Mouse (Mus musculus) cerebellum, postnatal 36 days (tissue): ENCODE data around the gene Micall1.

Experiments
- DNase-seq, 2 experiments: peaks; one replicate each; pipeline ENCODE4 v3.0.0; 2021 to 2022; ENCODE audit warnings: mixed read lengths in 2 of 2

Gene Micall1

DNA sequence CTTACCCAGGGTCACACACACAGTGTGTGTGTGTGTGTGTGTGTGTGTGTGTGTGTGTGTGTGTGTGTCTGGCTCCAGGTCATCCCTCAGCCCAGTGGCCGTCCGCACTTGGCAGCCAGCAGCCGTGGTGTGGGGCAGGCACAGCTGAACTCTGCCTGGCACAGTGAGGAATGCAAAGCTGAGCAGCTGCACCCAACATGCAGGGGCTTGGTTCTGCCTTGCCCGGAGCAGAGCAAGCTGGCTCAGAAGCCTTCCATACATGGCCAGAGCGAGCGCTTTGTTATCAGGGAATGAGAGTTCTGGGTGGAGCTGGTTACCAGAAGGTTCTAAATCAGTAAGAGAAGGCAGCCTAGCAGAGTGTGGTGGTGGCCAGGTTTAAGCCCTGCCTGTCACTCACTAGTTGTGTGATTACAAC, 11.1 kb upstream of the Micall1 start:
- DNase-seq: no peak

DNA sequence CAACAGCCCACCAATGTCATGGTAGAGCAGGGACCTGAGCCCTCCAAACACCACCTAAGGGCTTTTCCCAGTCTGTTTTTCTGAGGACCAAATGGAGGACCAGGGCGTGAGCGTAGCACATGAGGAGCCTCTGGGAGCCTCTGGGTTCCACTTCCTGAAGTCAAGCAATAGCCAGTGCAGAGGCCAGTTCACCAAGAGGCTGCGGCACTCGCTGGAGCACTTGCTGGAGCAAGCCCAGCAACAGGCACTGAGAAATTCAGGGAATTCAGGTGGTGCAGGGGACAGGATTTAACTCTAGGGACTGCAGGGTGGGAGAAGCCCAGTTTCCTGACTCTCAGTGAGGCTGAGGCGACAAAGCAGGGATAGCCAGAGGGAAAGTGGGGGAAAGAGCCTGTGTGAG, 10.5 kb upstream of the Micall1 start:
- no peak for DNase-seq

DNA sequence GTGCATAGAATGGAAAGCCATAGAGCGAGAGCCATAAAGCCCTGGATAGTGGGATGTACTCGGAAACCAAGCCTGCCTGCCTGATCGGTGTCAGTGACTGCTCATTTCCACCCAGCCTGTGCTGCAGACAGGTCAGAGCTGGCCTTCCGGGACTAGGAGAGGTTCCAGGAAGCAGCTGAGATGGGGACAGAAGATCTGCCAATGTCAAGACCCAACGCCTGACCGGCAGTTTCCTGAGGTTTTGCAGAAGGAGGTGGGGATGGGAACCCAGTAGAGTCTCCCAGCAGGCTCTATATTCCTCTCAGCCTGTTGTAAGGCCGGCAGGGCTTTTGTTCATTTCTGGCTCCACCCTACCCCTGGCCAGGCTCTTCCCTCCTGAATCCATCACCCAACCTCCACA, 9.8 kb upstream of the Micall1 start:
- DNase-seq: no peak

DNA sequence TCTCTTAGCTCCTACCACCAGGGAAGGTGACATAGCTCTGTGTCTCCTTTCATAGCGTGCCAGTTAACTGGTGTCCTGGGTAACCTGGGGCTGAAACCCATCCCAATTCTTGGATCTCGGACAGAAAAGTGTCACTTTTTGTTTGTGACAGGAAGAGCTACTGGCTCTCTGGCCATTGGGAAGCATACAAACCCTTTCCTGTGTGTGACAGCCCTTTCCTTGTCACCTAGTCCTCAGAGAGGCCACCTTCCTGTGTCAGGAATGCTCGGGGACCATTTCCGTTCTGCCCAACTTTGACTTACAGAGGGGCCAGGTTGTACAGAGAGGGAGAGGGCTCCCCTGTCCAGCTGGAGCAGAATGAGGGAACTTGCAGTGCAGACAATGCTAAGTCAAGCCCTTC, 9.2 kb upstream of the Micall1 start:
- DNase-seq: no peak

DNA sequence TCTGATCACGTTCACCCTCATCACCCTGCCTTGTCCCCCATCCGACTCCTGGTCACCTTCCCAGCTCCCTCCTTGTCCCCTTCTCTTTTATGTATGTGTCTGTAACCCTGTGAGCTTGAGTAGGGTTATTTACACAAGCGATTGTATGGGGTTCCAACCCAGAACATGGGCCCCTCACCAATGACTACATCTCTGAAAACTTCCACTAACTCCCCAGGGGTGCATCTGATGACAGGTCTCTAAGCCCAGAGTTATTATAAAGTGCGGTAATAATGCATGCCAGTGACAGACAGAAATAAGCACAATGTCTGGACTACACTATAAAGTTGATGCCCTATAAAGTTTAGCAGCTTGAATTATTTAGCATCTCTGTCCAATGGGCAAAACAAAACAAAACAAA, 8.3 kb upstream of the Micall1 start:
- DNase-seq: no peak

DNA sequence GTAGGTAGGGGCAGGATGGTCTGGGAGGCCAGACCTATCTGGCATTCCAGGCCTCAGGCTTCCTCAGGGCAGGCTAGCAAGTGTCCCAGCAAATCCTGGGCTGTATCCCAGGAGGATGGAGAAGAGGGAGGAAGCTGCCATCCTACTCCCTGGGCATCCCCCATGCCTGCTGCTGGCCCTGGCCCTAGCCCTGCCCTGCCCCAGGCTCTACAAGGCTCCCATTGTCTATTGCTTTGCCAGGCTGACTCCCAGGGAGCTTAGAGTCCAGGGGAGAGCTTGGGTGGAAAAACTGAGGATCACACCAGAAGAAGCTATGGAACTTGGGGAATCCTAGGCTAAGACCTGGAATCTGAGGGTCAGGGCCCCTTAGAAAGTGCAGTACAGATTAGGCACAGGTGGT, 7.2 kb upstream of the Micall1 start:
- no peak for DNase-seq

DNA sequence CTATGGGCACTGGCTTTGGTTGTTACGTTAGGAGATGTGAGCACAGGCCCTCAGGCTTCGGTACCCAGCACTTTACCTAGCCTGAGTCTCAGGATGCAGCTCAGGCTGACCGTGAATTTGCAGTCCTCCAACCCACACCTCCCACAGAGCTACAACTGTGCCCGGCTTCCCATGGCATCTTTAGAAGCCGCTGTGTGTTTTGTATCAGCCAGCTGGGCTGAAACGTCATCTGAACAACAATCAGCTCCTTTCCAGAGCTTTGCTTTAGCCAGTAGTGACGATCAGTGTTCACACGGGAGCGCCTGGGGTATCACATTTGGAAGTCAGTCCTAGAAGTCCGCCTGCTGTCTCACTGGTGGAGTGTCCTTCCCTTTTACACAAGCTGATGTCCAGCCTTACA, 5.4 kb upstream of the Micall1 start:
- no peak for DNase-seq

DNA sequence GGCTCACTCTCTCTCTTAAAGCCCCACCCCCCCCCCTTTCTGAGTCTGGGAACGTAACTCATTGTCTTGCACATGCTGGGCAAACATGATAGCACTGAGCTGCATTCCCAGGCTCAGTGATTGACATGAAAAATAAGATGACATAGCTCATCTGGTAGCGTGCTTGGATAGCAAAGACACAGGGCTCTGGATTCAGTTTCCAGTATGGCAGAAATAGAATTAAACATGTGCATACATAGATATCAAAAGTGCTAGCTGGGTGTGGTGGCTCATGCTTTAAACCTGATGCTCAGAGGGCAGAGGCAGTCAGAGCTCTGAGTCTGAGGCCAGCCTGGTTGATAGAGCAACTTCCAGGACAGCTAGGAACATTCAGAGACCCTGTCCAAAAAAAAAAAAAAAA, 2.9 kb upstream of the Micall1 start:
- DNase-seq: no peak

DNA sequence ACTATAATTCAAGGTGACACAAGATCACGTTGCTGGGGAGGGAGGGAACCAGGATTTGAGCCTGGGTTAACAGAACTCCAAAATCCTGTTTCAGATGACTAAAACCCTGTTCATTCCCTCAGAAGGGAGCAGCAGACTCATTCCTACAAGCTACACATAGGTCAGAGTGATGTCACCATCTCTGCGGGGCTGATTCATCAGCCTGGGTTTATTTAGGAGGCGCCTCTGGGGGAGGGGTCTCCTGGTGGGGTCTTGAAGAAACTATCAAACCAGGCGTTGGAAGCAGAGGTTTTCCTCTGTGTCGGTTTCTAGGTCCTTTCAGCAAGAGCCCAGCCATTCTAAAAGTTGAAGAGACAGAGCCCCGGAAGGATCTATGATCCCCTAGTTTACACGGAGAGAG, 732 bp upstream of the Micall1 start:
- no peak for DNase-seq

DNA sequence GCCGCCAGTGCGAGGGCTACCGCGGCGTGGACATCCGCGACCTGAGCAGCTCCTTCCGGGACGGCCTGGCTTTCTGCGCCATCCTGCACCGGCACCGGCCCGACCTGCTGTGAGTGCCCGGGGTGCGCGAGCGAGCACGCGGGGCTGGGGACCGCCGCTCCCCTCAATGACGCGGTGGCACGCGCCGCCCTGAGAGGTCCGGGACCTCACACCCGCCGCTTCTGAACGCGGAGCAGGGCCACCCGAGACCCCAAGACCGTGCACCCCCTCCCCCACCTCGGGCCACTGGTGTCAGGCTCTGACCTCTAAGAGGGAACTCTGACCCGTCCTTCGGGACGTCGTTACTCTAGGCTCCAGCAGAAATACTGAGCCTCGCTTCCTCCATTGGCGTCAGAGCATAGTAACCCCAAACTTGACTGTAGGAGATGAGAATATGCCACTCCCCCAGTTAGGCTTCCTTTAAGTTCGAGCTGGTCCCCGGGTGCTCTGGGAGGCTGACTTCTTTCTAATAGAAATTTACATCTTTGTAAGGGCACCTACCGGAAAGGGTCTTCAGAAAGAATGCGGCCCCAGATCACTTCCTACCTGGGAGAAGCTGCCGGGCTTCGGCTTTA, 730 bp downstream of the Micall1 start:
- DNase-seq: no peak

DNA sequence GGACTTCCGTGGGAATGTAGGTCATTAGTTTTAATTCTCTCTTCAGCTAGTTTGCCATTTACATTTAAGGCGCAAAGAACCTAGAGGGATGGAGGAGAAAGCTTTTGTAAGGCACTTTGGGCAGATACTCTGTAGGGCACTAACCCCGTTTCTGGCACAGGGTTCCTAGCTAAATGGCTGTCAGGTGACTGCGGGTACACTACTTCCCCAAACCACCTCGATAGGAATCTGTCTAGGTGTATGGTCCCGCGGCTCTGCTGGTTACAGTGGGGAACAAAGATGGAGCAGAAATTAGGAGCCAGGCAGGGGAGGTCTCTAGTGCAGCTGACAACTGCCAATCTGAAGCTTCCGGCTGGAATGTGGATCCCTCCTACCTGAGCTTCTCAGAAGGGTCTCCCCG, 1.3 kb downstream of the Micall1 start:
- no peak for DNase-seq

DNA sequence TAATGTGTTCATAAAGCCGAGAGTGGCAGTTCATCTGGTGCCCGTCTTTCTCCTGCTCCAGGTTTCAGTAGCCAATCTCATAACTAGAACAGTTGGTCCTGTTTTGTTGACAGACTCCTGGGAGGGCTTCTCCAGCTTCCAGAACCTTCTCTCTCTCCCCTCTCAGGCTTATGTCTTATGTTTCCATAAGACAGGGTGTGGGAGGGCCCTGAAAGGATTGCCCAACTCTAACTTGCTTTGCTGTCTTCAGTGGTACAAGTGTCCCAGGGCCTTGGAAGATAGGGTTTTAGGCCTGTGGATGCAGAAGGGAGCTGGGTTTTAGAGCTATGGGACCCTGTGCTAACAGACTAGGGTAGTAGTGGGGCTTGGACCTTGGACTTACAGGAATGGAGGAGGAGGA, 1.8 kb downstream of the Micall1 start:
- DNase-seq: no peak

DNA sequence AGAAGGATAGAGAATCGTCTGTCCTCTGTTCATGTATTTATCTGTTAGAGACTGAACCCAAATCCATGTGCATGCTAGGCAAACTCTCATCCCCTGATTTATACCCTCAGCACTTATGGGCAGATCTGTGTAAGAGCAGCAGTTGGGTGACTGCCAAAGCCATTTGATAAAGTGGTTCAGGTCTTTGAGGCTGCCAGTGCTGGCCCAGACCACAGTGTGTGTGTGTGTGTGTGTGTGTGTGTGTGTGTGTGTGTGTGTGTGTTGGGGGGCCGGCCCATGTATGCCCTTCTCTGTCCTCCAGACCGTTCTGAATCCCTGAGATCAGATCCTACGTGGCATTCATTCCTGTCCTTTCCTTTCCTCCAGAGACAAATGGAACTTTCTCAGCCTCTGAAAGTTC, 3.1 kb downstream of the Micall1 start:
- DNase-seq: no peak

DNA sequence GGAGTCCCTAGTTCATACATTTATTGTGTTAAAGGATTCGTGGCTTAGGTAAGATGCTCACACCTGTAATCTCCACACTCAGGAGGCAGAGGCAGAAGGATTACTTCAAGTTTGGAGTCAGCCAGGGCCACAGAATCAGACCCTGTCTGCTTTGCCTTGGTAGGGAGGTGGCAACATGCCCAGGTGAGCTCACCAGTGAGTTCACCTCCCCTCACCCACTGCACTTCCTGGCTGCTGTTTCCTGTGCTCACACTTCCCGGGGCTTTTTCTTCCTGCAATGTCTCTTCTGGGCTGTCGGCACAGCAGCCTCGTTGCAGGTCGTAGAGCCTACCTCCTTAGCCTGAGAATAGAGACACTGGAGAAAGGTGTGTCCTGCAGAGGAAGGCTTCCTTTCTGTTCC, 6.6 kb downstream of the Micall1 start:
- no peak for DNase-seq

DNA sequence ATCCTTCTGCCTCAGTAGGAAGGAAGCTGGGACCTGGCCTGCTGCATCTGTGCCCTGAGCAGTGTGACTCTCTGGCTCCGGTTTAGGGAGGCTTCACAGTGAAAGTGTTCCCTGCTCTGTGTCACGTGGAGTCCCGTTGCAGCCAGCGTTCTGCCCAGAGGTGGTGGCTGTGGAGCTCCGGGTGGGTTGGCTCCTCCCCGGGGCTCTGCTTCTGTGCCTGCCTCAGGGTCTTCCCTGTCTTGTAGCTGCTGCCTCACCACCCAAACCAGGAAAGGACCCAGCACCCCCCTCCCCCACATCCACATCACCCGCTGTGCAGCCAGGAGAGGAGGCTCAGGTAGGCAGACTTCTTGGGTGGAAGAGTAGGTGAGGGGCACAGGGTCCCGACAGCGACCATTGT, 10.8 kb downstream of the Micall1 start:
- no peak for DNase-seq

DNA sequence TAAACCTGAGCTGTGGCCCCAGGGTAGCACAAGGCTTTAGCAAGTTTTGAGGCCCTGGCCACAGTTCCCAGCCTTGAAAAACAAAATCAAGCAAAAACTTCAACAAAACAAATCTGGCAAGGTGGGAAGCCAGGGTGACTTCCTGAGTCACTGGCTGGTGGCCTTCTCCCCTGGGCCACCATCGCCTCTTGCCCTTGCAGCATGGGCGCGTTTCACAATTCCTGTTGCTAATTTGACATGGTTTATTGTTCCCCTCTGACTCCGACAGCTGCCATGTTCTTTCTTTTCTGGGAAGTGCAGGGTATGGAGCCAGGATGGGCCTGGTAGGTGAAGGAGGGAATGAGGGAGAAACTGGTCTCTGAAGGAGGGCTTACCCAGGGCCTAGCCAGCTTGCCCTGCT, 13.4 kb downstream of the Micall1 start:
- DNase-seq: no peak

DNA sequence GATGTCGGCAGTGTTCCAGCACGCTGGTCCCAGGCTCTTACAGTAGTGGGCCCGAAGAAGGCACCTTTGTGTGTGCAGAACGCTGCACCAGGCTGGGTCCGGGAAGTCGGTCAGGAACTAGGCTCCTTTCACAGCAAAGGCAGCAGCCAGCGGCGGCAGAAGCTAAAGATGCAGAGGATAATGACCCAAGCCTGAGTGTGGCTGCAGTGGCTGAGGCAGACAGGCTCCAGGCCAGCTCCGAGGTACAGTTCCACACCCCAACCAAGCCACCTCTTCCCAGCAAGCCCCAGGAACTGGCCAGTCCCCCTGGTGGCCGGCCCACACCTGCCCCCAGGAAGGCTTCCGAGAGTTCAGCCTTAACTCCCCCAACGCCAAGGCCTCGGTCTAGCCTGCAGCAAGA, 13.8 kb downstream of the Micall1 start:
- DNase-seq: no peak

DNA sequence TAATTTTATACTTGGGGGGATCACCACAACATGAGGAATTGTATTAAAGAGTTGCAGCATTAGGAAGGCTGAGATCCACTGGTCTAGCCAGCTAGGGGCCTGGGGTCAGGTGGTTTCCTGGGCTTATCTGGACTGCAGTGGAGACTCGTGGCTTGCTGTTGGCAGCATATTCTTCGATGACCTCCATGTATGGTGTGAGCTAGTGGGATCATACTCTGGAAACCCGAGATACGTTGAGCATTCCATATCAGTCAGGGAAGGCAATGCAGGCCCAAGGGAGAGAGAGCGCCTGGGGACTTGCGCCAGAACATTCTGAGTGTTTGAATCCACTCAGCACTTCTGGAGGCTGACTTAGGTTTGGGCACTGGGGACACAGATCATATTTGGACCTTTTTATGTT, 15.1 kb downstream of the Micall1 start:
- no peak for DNase-seq

DNA sequence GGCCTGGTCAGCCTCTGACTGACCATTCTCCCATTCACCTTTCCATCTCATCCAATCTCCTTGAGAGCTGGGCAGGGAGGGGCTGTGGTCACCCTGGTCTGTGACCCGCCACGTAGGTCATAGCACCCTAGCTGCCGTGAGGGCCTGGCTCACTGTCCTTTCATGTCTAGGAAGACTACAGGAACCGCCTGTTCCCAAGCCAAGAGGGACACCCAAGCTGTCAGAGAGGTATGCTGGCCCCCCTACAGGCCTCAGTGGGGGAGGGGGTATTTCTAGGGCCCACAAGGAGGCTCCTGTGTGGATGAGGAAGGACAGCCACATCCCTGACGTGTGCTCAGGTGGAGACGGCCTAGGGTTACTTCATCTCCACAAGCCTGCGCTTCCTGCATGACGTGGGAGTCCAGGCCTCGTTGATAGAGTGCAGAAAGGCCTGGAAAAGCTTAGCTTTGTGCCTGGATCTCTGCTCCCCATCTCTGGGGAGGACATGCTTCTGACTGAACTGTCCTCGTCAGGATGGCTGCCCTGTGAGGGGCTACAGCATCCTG, 15.7 kb downstream of the Micall1 start:
- no peak for DNase-seq

DNA sequence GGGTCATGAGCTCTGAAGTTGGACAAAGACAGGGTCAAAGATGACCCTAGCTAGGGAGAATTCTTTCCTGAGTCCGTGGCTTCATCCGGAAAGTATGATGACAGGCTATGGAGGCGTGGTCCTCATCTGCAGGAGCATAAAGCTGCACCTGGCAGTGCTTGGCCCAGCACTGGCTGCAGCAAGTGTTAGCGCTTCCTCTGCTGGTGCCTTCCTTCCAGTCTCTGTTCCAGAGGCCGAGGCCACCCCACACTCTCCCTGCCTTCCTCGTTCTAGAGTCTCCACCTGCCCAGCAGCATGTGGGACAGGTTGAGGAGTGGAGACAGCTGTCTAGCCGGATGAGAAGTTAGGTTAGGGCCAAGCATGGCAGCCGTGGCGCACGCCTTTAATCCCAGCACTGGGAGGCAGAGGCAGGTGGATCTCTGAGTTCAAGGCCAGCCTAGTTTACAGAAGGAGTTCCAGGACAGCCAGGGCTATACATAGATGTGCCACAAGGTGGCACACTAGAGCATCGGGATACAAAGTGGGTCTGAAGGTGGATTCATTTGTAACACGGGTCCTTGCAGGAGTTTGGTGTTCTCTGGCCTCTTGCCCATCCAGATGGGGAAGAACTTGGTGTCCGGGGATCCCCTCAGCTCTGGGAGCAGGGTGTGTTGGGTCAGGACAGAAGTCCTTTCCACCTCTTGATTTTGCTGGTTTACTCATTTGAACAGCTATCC, 17.7 kb downstream of the Micall1 start:
- peak; percentile 56 to 67 for DNase-seq

DNA sequence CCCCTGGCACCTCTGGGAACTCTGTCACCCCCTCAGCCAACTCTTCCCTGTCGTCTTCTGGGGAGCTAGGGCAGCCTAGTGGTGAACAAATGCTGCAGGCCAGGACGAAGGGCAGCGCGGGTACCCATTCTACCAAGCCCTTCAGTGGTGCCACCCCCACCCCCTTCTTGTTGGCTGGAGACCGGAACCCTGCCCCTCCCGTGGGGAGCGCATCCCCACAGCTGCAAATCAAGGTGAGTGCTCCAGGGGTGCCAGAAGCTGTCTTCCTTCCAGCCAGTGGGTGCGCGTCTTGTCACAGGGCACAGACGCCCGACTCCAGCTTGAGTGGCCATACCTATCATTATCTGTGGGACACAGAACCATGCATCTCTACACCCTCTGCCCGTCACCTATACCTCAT, 18.4 kb downstream of the Micall1 start:
- DNase-seq: no peak

DNA sequence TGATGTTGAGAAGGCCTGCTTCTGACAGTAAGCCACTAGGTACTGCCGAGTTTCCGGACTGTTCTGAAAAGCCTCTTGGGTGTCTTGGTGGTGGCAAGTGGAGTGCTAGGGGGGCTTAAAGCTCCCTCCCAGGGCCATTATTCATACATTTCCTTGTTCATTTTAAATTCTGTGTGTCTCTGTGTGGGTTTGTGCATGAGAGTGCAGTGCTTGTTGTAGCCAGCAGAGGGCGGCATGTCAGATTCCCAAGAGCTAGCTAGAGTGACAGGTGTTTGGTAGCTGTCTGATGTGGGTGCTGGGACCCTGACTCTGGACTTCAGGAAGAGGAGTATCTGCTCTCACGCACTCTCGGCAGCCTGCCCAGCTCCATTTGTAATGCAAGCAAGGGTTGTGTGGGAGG, 19.5 kb downstream of the Micall1 start:
- no peak for DNase-seq

DNA sequence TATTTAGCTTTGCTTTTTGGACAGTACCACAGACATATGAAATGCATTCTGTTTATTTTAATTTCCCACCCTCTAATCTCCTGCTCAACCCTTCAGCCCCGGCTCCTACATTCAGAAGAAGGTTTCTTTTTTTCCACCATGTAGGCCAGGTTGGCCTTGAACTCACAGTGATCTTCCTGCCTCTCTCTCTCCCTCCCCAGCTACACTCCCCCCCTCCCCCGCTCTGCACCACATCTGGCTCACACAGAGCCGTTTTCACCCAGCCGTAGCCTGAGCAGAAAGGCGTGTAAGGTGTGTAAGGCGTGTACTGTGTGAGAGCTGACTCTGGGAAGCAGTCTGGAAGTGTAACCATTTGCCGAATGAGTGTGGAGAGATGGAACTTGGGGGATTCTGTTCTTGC, 20.6 kb downstream of the Micall1 start:
- no peak for DNase-seq

DNA sequence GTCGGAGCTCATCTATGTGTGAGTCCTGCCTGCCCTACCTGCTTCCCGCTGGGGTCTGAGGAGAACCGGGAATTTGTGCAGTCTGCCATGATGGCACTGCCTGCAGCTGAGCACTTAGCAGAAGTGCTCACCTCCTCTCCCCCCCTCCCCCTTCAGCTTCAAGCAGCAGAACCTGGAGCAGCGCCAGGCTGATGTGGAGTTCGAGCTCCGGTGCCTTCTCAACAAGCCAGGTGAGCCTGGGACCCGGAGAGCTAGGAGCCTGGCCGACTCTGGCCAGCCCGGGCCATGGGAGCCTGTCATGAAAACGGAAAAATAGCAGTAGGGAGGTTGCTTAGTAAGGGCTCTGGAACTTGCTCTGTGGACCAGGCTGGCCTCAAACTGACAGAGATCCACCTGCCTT, 22.1 kb downstream of the Micall1 start:
- peak in 1 of 2 experiments; percentile 35 for DNase-seq

DNA sequence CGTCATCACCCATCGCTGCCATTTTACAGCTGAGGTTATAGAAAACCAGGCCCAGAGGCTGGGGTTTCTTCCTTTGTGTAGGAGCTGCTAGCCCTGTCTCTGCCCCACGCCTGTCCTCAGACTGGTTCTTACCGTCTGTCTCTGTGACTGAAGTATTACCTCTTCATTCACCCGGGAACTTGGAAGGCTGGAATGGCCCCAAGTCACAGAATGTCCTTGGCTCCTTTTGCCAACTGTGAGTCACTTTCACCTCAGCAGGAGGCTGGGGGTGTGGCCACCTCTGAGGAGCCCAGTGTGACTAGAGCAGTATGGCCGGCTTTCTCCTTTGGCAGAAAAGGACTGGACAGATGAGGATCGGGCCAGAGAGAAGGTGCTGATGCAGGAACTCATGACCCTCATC, 22.7 kb downstream of the Micall1 start:
- peak; percentile 86 to 97 for DNase-seq
